Mouse (Mus musculus) T-helper 1 cell (primary cell): ENCODE data around the gene Sumo1.

Experiments used
- in situ Hi-C: fragments of 300-600 bp; cut with MboI, MseI; formaldehyde crosslinking; loops from one replicate; pipeline ENCODE4 v1.15.1; 2025; ENCODE audit warnings: high pct_unique_total_duplicates

The Sumo1 gene

DNA sequence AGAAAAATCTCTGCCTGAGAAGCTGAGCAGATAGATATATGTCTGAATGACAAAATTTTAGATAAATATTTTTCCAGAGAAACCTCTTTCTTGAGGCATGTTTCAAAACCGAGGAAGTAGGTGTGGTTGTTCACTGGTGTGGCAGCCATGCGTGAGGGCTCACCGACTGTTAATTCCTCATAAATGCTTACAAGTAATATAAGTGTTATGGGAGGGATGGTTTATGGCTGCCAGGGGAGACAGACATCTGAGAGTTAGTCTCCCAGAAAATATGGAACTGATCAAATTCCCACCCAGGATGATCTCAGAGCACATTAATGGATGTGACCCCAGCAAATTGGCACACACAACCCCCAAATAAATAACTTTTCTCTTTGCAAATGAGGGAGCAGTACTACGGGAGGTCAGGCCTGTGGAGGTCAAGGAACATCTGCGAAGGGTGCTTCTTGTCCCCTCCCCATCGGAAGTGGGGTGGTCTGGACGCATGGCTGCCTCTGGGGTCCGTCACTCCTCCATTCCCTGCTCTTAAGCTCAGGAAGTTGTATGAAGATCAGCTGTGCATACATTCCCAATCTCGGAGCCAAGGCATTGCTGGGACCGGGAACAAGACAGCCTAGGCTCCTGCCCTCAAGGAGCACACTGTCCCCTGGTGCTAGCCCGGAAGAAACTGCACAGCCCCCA, 75.9 kb downstream of the Sumo1 start:
- in situ Hi-C loops, result no loop called here

DNA sequence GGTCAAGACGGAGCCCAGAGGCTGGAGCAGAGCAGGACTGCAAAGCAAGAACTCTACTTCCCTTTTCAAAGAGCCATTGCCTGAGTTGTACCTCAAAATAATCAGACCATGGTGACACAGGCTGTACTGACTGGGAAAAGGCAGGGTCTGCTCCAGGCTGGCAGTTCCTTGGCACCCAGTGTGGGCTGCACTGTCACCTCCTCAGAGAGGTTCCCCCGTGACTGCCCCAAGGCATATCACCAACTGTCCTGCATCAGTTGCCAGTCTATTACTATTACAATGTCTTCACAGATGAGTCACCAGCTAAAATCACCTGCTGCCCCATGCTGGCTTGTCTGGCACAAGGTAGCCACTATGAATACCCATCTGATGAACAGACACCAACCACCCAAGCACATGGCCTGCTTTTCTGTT, 77.0 kb downstream of the Sumo1 start:
- in situ Hi-C loops, result no loop called here

DNA sequence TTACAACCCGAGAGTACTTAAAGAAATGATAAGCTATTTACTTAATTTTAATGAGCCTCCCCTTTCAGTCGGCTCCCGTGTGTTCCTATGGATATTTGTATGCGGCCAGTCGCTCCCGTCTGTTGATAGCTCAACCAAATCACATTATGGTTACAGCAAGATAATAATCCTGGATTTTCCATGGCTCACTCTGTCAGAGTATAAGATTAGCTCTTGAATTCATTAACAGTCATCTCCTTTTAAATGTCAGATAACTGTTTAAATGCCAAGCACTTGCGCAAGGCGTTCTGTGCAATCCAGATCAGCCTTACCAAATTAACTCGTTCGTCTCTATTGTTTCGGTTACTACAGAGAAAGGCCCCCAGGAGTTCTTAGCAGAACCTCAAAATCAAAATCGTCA, 77.8 kb downstream of the Sumo1 start:
- in situ Hi-C loops, result no loop called here

DNA sequence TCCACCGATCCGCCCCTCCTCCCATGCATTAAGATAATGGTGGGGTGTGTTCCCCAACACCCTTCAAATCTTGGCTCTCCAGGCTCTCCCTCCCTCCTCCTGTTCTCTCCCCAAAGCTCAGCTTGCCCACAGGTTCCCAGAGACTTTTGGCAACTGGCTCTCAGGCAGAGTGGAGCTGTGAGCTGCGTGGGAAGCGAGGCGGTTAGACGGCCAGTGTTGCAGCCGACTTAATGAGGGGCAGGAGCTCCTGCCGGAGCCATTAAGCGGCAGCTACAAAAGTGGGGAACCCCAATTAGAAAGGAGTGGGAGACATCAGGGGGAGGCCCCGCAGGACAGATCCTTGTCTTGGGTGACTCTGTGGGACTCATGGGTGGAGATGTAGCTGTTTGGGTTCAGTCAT, 78.3 kb downstream of the Sumo1 start:
- in situ Hi-C loops, result no loop called here

DNA sequence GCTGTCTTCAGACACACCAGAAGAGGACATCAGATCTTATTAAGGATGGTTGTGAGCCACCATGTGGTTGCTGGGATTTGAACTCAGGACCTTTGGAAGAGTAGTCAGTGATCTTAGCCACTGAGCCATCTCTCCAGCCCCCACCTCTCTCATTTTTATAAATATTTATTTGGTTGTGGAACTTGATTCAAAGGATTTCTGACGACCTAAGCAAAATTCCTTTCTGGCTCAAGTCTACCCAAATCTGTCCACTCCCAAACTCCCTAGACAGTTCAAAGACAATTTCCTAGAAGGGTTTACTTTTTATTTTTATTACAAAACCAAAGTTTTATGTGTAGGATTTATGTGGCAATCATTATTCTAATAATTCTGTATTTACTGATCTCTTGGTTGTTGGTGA, 81.4 kb downstream of the Sumo1 start:
- in situ Hi-C loops, result no loop called here

DNA sequence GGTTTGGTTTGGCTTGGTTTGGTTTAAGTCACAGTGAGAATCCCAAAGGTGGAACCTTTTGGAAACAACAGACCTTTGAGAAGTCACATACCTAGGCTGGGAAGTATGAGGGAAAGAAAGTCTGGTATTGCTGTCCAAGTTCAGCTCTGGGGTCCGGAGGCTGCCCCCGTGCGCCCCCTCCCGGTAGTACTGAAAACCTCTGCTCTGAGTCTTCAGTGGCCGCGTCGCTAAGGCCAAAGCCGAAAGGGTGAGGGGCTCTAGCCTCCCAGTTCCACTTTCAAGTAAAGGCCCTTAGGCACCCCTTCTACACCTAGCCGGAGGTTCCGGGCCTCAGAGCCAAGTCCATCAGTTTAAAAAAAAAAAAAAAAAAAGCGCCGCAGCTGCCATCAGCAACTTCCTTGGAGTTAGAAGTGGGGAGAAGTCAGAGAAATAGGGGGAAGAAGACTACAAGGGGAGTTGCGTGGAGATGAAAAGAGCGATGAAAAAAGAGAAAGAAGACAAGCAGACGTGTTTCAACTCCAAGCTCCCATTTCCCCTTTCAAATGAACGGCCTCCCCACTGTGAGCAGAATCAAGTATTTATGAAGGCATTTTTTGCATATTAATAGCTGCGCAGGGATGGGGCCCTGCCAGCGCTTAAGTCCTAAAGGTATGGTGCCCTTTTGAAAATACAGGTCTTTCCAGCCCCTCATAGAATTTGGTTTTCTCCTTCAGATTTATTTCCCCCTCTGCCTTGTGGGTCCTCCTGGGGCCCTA, 85.8 kb downstream of the Sumo1 start:
- in situ Hi-C loops, result no loop called here

DNA sequence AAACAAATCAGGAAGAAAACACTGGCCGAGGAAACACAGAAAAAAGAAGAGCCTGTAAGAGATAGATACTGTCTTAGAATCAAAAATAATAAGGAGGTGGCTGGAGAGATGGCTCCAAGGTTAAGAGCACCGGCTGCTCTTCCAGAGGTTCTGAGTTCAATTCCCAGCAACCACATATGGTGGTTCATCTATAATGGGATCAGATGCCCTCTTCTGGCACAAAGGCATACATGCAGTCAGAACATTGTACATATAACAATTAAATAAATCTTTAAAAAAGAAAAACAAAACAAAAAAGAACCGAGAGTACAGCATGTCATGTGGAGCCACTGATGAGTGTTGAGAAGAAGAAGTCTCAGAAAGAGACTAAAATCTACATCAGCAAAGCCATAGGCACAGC, 89.8 kb downstream of the Sumo1 start:
- in situ Hi-C loops, result no loop called here

DNA sequence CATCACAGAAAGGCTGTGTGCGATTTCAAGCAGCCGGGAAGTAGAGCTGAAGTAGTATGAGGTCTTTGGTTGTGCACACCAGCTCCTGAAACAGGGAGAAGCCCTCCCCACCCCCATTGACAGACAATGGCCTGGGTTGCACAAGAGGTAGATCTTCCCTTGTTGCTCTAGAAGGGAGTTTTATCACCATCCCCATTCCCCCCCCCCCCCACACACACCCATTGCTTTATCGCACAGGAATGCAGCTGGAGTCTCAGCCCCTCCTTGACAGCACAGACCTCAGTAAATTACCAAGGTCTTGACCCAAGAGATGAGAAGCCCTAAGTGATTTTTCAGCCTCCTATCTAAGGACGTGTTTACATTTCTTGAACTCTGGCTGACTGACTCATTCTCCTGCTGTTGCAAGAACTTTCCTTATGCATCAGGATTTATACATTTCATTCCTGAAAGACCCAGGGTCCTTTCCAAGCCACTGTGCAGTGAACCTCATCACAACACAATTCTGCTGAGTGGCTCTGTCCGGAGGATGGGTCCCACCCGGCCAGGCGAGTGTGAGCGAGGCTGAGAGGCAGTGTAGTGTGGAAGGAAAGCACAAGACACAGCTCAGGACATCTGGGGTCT, 90.4 kb downstream of the Sumo1 start:
- in situ Hi-C loops, result no loop called here

DNA sequence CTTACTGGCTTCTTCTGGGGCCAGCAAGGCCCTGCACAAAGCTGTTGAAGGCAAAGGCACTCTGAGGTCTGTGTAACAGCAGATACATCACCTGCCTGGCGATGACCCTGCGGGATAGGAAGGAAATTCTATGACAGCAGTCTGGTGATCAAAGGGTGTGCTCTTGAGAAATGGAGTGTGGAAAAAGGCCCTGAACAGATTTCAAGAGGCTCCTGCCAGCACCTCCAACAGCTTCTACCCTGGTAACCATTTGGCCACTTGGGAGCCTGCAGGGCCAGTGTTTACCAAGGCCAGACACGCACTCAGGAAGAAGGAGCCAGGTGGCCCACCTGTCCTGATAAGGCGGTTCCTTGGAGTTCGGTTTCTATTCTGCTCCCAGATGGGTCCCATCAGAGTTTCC, 91.3 kb downstream of the Sumo1 start:
- in situ Hi-C loops, result no loop called here

DNA sequence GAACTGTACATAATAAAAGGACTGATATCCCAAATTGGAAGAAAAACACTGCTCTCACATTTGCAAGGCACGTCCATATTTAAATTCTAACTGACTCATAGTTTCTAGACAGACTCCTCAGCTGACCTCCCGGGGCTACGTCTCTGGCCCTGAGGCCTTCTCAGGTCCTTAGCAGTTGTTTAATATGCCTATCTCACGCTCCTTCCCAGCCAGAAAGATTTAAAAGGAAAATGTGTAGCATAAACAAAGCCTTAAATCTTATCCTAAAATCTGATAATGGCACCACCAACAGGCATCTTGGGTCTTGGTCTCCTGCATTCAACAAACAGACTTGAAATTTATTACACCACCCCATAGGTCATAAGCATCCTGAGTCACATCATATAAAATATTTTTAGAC, 91.9 kb downstream of the Sumo1 start:
- in situ Hi-C loops, result no loop called here

DNA sequence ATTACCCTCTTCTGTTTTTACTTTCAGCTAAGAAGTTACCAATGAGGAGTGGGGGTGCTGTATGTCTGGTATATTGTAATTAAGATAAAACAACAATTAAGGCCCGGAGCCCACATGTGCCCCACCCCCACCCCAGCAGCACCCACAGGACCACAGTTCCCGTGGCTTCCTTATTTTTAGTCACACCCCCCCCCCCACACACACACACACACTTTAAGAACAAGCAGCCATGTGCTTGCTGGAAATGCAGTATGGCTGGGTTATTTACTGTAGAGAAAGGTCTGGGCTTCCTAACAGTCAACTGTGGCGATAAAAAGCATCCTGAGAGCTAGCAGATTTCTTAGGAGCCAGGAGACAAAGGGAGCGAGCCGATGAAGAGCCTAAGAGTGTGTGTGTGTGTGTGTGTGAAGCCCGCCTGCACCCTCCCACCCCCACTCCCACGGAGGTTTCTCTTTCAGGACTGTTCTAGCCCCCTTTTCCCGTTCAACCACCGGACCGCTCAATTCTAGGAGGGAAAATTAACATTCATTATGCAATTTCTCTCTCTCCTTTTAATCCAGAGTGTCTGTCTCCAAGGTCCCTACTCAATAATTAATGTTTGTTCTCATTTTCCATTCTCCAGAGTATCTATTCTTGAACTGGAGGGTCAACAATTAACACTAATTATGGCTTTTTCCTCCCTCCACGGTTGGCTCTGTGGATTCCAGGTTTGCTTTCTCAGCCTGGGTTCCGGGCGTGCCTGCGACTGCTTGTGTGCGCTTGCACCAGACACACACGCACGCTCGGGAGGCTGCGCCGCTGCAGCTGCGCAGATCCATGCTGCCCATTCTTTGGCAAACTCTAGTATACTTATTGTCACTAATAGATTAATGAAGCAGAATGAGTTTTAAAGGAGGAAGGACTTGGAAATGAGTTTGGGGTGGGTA, 96.1 kb downstream of the Sumo1 start:
- in situ Hi-C loops, result no loop called here

DNA sequence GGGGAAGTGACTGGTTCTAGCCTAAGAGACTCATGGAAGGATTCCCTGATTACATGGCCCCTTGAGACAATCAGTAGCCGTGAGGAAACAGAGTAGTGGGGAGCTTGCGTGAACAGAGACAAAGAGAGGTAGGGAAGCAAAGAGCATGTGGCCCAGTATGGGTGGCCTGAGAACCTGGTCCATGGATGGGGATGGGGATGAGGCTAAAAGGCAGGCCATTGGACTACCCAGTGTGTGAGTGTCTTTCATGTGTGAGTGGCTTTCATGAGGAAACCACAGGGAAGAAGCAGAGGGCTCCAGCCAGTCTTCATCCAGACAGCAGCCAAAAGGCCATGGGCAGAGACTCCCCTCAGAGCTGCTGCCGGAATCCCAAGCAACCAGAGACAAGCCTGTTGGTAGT, 96.8 kb downstream of the Sumo1 start:
- in situ Hi-C loops, result no loop called here

DNA sequence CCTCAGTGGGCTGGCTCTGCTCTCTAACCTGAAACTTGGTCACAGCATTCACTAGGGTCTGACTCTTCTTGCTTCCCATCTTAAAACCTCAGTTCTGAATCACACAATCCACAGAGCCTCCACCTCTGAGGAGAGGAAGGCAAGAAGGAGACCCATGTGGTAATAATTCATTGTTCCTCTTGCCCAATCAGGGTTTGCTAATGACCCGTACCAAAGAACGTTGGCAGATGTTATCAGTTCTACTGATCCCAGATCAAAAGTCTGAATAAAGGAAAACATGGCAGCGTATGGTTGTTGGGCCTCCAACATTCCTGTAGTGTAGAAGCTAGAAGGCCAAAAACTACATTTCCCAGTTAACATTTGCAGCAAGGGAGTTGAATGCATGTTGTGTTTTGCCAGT, 99.1 kb downstream of the Sumo1 start:
- in situ Hi-C loops, result no loop called here

DNA sequence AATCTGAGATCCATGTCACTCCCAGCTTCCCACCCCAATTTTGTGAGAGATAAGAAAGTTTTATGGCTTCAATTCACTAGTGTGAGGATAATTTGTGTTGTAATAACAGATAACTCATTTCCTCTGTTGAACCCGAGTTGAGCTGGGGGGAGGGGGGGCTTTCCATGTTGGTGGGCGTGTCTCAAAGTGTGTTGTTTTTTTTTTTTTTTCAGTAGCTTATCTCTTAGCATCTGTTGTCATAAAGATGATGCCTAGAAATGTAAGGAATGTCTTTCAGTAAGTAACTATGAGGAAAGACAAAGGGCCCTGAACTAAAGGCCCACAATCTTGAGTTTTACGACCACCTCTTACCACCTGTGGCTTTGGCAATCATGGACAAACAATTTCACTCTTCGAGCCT, 99.9 kb downstream of the Sumo1 start:
- in situ Hi-C loops, result no loop called here

DNA sequence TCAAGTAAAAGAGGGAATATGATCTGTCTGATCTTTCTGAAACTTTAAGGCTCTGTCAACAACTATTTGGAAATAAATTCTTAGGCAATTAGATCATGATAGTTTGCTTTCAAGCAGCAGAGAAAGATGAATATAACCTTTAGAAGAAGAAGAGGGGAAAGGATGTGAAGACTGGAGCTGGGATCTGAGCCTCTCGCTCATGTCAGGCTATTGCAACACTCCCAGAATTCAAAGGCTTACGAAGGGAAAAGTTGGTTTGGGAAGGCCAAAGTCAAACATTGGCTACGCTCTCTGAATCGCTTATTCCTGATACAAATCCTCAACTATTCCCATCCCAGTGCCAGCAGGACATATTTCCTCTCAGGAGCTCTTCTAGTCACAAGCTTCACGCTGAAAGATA, 101.3 kb downstream of the Sumo1 start:
- in situ Hi-C loops, result no loop called here

DNA sequence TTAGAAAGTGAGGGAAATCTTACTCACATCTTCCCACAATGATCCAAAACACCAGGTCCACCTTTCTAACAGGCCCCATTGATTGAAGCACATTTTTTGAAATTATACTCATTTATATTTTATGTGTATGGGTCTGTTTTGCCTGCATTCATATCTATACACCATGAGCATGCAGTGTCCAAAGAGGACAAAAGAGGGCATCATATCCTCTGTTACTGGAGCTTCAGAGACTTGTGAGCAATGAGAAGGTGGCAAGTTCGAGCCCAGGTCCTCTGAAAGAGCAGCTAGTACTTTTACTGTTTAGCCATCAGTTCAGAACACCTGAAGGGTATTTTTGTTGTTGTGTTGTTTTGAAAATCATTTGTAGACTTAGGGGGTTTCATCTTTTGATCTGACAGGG, 102.4 kb downstream of the Sumo1 start:
- in situ Hi-C loops, result no loop called here

DNA sequence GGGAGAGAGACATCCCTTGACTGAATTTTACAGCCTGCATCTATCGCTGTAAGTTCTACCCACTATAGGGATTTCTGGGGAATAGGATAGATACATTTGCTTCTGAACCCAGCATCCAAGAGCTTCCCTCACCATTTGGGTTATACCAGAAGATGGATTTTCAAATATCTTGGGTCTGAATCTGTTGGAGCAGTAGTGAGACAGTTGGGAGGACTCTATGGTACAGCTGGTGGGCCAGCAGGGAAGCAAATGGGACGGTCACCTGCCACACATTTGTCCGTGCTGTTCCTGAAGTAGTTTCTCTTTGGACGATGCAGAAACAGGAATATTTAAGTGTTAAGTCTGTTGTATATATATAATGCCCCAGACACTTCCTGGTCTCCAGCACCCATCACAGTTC, 103.1 kb downstream of the Sumo1 start:
- in situ Hi-C loops, result no loop called here

DNA sequence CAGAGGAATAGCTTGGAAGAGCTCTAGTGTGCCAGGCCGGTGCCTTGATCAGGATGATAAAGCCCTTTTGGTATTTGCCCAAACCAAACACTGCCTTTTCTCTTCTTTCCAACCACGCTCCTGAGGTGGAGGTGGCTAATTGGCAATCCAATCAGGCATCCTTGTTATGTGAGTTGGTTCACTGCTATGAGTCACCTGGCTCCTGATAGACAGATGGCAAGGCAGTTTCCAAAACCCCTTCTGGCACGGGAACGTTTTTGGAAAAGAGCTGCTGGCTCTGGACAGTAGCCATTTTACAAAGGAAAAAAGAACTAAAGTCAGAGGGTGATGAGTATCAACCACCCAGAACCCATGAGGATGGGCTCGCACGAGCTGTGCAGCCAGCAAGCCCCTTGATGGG, 103.7 kb downstream of the Sumo1 start:
- in situ Hi-C loops, result no loop called here

DNA sequence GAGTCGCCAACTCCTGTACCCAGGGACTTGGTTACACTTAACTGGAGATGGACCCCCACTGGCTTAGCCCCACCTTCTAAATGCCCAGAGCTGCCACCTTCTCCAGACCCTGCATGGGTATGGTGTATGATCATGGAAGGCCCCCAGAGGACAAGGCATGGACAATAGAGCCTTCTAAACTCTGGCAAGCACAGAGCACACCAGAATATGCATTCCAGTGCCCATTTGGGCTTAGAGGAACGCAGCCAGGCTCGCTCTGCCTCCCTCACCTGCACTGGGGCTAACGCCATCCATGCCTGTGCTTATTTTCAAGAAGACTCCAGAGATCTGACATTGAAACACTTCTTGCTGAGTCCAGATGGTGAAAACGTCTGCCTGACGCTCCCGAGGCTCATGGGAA, 104.4 kb downstream of the Sumo1 start:
- in situ Hi-C loops, result no loop called here

DNA sequence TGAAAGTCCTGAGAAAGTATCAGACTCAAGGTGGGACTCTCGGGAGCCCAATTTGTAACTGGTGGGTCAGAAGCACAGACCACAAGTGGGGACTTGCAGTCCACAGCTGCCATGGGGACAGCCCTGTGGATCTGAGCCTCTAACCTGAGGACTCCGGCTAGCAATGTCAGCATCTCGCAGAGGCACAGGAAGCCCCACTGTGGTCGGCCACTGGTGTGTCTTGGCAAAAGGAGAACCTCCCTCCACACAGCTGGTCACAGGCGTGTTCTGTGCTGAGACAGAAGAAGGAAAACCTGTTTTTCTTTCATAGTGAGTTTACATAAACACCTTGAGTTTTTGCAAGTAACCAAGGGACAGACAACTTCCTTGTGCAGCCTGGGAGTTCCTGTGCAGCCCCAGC, 104.8 kb downstream of the Sumo1 start:
- in situ Hi-C loops, result no loop called here

DNA sequence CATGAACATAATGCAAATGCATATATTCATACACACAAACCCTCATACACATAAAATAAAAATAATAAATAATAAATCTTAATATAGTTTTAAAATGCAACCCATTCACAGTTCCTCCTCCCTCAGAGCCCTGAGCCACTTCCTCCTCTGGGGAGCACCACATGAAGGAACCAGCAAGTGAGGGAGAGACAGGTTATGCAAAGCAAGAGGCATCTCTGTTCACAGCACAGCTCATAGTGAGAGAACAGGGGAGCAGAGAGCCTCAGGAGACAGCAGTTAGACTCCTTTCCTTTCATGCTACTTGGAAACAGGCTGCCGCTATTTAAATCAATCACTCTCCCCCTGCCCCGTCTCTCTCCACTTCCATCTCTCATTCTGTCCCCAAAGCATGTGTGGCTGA, 107.1 kb downstream of the Sumo1 start:
- in situ Hi-C loops, result no loop called here

DNA sequence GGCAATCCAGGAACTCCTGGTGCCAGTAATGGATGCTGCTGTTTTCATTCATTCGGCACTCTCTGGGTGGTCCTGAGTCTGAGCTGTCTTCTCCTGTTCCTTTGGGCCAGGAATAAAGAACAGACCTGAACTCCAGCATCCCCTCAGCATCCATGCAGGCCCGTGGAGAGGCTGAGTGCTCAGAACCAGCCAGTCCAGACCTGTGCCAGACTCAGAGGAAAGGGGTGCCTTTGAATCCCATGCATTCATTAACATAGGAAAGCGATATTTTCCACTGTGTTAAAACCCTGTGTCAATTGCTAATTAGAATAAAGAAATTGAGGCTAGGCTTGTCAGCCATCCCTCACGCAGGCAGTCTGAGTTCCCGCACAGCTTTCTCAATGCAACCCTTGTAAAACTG, 116.9 kb downstream of the Sumo1 start:
- in situ Hi-C loops, result no loop called here
